Mouse (Mus musculus) lung, embryonic 14.5 days (tissue): ENCODE results near the gene Dnali1. TPM values are rescaled to one million over a fixed set of nuclear protein-coding genes. Genes with fewer than 3 reads are reported as not detected.
A peak's percentile ranks its signal among the peaks of the same experiment; 100 is the strongest.

Experiments used
- ATAC-seq: fragments of 200-750 bp; cut with Nextera tagmentation; 2 replicates; pipeline ENCODE4 v1.8.0; 2017; ENCODE audit warnings: mild to moderate bottlenecking, moderate TSS enrichment, moderate library complexity; ENCODE audit not compliant: insufficient read depth
- DNase-seq: peaks from one replicate; pipeline ENCODE4 v3.0.0-alpha.2; 2015
- H3K27ac ChIP-seq: fragments of 300-500 bp; sonication (generic); 2 replicates; pipeline ENCODE4 v1.5.1; 2014; ENCODE audit warnings: low read depth, mild to moderate bottlenecking, moderate library complexity
- H3K27me3 ChIP-seq: fragments of 300-500 bp; sonication (generic); 2 replicates; pipeline ENCODE4 v1.6.1; 2014; ENCODE audit warnings: low read length, control low read depth; ENCODE audit not compliant: insufficient read depth
- H3K36me3 ChIP-seq: fragments of 300-500 bp; sonication (generic); 2 replicates; pipeline ENCODE4 v1.6.1; 2014; ENCODE audit warnings: control low read depth; ENCODE audit not compliant: insufficient read depth
- H3K4me1 ChIP-seq: fragments of 300-500 bp; sonication (generic); 2 replicates; pipeline ENCODE4 v1.6.1; 2014; ENCODE audit warnings: antibody characterized with exemption, control low read depth; ENCODE audit not compliant: insufficient read depth
- H3K4me2 ChIP-seq: fragments of 300-500 bp; sonication (generic); 2 replicates; pipeline ENCODE4 v1.6.1; 2014; ENCODE audit warnings: mild to moderate bottlenecking
- H3K4me3 ChIP-seq: fragments of 300-500 bp; sonication (generic); 2 replicates; pipeline ENCODE4 v1.5.1; 2014; ENCODE audit warnings: low read depth, low read length
- H3K9ac ChIP-seq: fragments of 300-500 bp; sonication (generic); 2 replicates; pipeline ENCODE4 v1.6.1; 2014
- H3K9me3 ChIP-seq: fragments of 300-500 bp; sonication (generic); 2 replicates; pipeline ENCODE4 v1.6.1; 2016; ENCODE audit warnings: low read depth, low read length, control low read depth
- CTCF ChIP-seq: IDR thresholded peaks from 2 replicates; pipeline ENCODE4 v1.5.1; 2016; ENCODE audit warnings: antibody characterized with exemption, low read depth
- WGBS: fragments of 180-500 bp; shearing (Covaris S2); extraction: QIAGEN DNeasy Blood & Tissue Kit; methylation state at CpG from one replicate; pipeline ENCODE4 v1.1.7; 2014; 5-methylcytosine and 5-hydroxymethylcytosine counted together
- polyA plus RNA-seq: library from polyadenylated mRNA; unstranded; fragments of >200 nt; fragmentation: Nextera tagmentation; extraction: Ambion mirVana; gene quantifications from 2 replicates; pipeline ENCODE4 v1.2.1, GENCODE M21; 2014

Gene Dnali1
- polyA plus RNA-seq, 1 experiment from 2014 or later = 0.13 TPM

GRCm38 (mm10) chr4:125096066-125096465, 30.6 kb upstream of the Dnali1 start:
- WGBS = 85% methylated on average over 5 of the region's 5 CpGs
- no peak overlapping the region for H3K4me2 ChIP-seq

DNA sequence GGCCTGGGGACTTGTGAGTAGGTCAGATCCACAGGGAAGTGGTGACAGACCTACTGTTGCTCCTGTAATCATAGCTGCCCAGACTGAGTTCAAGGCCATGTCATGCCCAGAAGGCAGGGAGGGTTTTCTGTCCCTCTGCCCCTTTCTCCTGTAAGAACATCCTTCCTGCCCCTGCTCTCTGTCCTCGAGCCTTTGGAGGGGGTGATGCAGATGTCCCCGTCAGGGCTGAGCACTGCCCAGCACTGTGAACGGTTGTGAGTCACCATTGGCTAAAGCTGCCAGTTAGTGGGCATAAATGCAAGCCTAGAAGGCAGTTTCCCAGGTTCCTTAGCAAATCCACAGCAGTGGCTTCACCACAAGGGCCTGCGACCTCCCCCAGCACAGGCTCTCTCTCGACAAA, 27.5 kb upstream of the Dnali1 start:
- no peaks in the 10 kb centered on the region for H3K27me3 ChIP-seq
- no peaks in the 10 kb centered on the region for H3K9me3 ChIP-seq
- no peaks in the 10 kb centered on the region for H3K4me1 ChIP-seq
- H3K4me3 ChIP-seq = no peak overlapping the region
- no peak overlapping the region for H3K27ac ChIP-seq
- WGBS = 89% methylated on average over 5 of the region's 5 CpGs
- H3K36me3 ChIP-seq = peaks cover 46% of the 10 kb centered on the region
- H3K4me2 ChIP-seq = no peak overlapping the region
- ATAC-seq = no peak
- no peak for DNase-seq
- no peak for TF ChIP-seq CTCF
- no peak overlapping the region for H3K9ac ChIP-seq

More at GRCm38 (mm10) chr4:125096066-125096465, 30.6 kb upstream of the Dnali1 start:
- Histone ChIP-seq H3K9me3 (no peaks in the 10 kb centered on the region), H3K27me3 (no peaks in the 10 kb centered on the region), H3K9ac (no peak overlapping the region), H3K27ac (no peak overlapping the region), H3K4me1 (no peaks in the 10 kb centered on the region), H3K4me3 (no peak overlapping the region), H3K36me3 (peaks cover 19% of the 10 kb centered on the region)
- no peak for DNase-seq
- no peak for TF ChIP-seq CTCF
- no peak for ATAC-seq

- Histone ChIP-seq H3K36me3 (peaks cover 34% of the 10 kb centered on the region), H3K4me3 (peak overlapping the region; percentile 78), H3K9me3 (no peaks in the 10 kb centered on the region), H3K9ac (peak overlapping the region; percentile 86), H3K4me2 (peak overlapping the region; percentile 88), H3K27me3 (no peaks in the 10 kb centered on the region), H3K27ac (peak overlapping the region; percentile 97), H3K4me1 (no peaks in the 10 kb centered on the region)
- DNase-seq (peak; percentile 81), ATAC-seq (peak; percentile 95)
- under 1% methylated on average over 45 of the region's 45 CpGs for whole genome bisulfite sequencing
- TF ChIP-seq CTCF = no peak
These were observed 19.9 kb upstream of the Dnali1 start for GRCm38 (mm10) chr4:125085346-125085841.

DNA sequence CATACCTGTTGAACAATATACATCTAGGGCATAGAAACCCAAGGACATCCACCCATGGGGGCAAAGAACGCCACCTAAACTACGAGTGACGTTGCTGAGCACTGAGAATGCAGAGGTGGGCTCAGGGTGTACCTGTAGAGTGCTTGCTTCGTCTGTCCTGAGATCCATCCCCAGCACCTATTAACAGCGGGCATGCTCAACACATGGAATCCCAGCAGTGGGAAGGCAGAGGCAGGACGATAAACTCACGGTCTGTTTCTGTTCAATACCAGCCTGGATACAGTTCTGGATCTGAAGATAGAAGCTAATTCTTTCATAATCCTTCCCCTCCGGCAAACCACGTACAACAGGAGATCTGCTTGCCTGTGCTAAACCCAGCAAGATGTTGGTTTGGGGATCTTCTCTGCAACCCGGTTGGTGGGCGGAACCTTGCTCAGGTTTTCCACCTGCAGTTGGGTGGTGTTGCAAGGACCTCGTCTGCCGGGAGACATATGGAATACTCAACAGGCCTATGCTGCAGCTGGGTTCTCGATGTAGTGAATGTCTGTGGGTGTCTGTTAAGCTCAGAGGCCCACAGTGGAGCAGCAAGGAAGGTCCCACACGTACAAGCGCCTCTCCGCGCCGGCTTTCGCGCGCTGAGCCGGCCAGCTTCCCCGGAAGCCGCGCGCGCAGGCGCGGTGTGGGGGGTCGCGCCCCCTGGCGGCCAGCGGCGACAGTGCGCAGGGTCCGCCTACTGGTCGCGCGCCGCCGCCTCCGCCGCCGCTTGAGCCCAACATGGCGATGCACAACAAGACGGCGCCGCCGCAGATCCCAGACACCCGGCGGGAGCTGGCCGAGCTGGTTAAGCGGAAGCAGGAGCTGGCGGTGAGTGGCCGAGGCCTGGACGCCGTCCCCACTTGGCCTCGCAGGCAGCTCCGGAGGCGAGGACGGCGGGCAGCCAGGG, 19.2 kb upstream of the Dnali1 start, which contains the start of gene Meaf6:
Meaf6 (plus strand) TSS at position 732 of the 943 bp plus-strand sequence.
- peak within 1 kb of the TSS; percentile 97 for H3K27ac ChIP-seq
- 1% methylated on average over 63 of the region's 63 CpGs for WGBS
- ATAC-seq (peak; percentile 90), DNase-seq (peak; percentile 94)
- H3K4me1 ChIP-seq = no peaks in the 10 kb centered on the region
- peak within 1 kb of the TSS; percentile 78 for H3K4me3 ChIP-seq
- H3K36me3 ChIP-seq = peaks cover 27% of the 10 kb centered on the region
- H3K9me3 ChIP-seq = no peaks in the 10 kb centered on the region
- peak; percentile 38 for TF ChIP-seq CTCF
- H3K4me2 ChIP-seq = peak within 1 kb of the TSS; percentile 88
- H3K27me3 ChIP-seq = no peaks in the 10 kb centered on the region
- H3K9ac ChIP-seq = peak within 1 kb of the TSS; percentile 86

GRCm38 (mm10) chr4:125078698-125079097, 13.2 kb upstream of the Dnali1 start:
- Histone ChIP-seq H3K27ac (no peak overlapping the region), H3K27me3 (no peaks in the 10 kb centered on the region), H3K9me3 (no peaks in the 10 kb centered on the region), H3K9ac (no peak overlapping the region), H3K36me3 (peaks cover 30% of the 10 kb centered on the region), H3K4me1 (no peaks in the 10 kb centered on the region), H3K4me3 (no peak overlapping the region), H3K4me2 (no peak overlapping the region)
- no peak for DNase-seq
- TF ChIP-seq CTCF = no peak
- ATAC-seq = no peak
- 98% methylated on average over 2 of the region's 2 CpGs for WGBS

- no peak overlapping the region for H3K27ac ChIP-seq
- ATAC-seq (no peak), DNase-seq (no peak)
- no peak overlapping the region for H3K4me2 ChIP-seq
- H3K27me3 ChIP-seq = no peaks in the 10 kb centered on the region
- H3K4me3 ChIP-seq = no peak overlapping the region
- H3K36me3 ChIP-seq = peaks cover 40% of the 10 kb centered on the region
- no peaks in the 10 kb centered on the region for H3K4me1 ChIP-seq
- WGBS = 79% methylated on average over 2 of the region's 2 CpGs
- no peak overlapping the region for H3K9ac ChIP-seq
- no peak for TF ChIP-seq CTCF
- no peaks in the 10 kb centered on the region for H3K9me3 ChIP-seq
These were observed 12.2 kb upstream of the Dnali1 start for GRCm38 (mm10) chr4:125077700-125078099.
